Mouse (Mus musculus) myocyte (in vitro differentiated cells): ENCODE data around the gene Erbb2. TPM values are rescaled to one million over a fixed set of nuclear protein-coding genes. Genes with fewer than 3 reads are reported as not detected.

ENCODE experiments used
- H3K27me3 ChIP-seq: one replicate; pipeline ENCODE4 v1.6.1; 2011; ENCODE audit not compliant: control insufficient read depth, insufficient read depth, insufficient read length
- H3K36me3 ChIP-seq: one replicate; pipeline ENCODE4 v1.6.1; 2011; ENCODE audit not compliant: control insufficient read depth, insufficient read depth
- H3K4me2 ChIP-seq: one replicate; pipeline ENCODE4 v1.6.1; 2011; ENCODE audit warnings: low read depth, control low read depth
- H3K4me3 ChIP-seq: one replicate; pipeline ENCODE4 v1.5.1; 2011; ENCODE audit warnings: mild to moderate bottlenecking, control low read depth, moderate library complexity
- H3K79me2 ChIP-seq: one replicate; pipeline ENCODE4 v1.6.1; 2011; ENCODE audit not compliant: control insufficient read depth, insufficient read depth
- H3ac ChIP-seq: one replicate; pipeline ENCODE4 v1.6.1; 2011; ENCODE audit not compliant: control insufficient read depth, insufficient read length
- CEBPB ChIP-seq: IDR thresholded peaks from 2 replicates; pipeline ENCODE4 v1.6.1; 2011; ENCODE audit warnings: mild to moderate bottlenecking, moderate library complexity; ENCODE audit not compliant: poor library complexity, insufficient read depth, severe bottlenecking
- E2F4 ChIP-seq: IDR thresholded peaks from one replicate; pipeline ENCODE4 v1.6.1; 2011; ENCODE audit warnings: mild to moderate bottlenecking, control low read depth, moderate library complexity; ENCODE audit not compliant: insufficient read depth
- MAX ChIP-seq: IDR thresholded peaks from one replicate; pipeline ENCODE4 v1.6.1; 2011; ENCODE audit warnings: low read depth, mild to moderate bottlenecking, control low read depth
- MYOD1 ChIP-seq, 3 experiments: IDR thresholded peaks; one replicate each; pipeline ENCODE4 v1.6.1; 2011; ENCODE audit warnings: control low read depth in 2 of 3, low read depth in 2 of 3, mild to moderate bottlenecking in 2 of 3, moderate library complexity in 1 of 3; ENCODE audit not compliant: insufficient read length in 2 of 3, control insufficient read depth in 1 of 3
- MYOG ChIP-seq, 3 experiments: IDR thresholded peaks; one replicate each; pipeline ENCODE4 v1.6.1; 2011; ENCODE audit warnings: control low read depth in 2 of 3, low read depth in 2 of 3, mild to moderate bottlenecking in 2 of 3; ENCODE audit not compliant: insufficient read length in 2 of 3, control insufficient read depth in 1 of 3, insufficient read depth in 1 of 3
- POLR2A ChIP-seq: IDR thresholded peaks from one replicate; pipeline ENCODE4 v1.6.1; 2011; ENCODE audit warnings: low read depth, mild to moderate bottlenecking, control low read depth, moderate library complexity; ENCODE audit not compliant: insufficient read length
- POLR2AphosphoS2 ChIP-seq: IDR thresholded peaks from one replicate; pipeline ENCODE4 v1.6.1; 2011; ENCODE audit warnings: low read depth, control low read depth; ENCODE audit not compliant: insufficient read length
- REST ChIP-seq: IDR thresholded peaks from one replicate; pipeline ENCODE4 v1.6.1; 2011; ENCODE audit warnings: mild to moderate bottlenecking, control low read depth, moderate library complexity; ENCODE audit not compliant: insufficient read depth, insufficient read length
- SRF ChIP-seq: IDR thresholded peaks from one replicate; pipeline ENCODE4 v1.6.1; 2011; ENCODE audit warnings: low read depth; ENCODE audit not compliant: control insufficient read depth, insufficient read length
- TCF12 ChIP-seq: IDR thresholded peaks from one replicate; pipeline ENCODE4 v1.6.1; 2011; ENCODE audit warnings: mild to moderate bottlenecking, control low read depth; ENCODE audit not compliant: poor library complexity, insufficient read depth, severe bottlenecking
- TCF3 ChIP-seq: IDR thresholded peaks from one replicate; pipeline ENCODE4 v1.6.1; 2011; ENCODE audit warnings: low read depth, control low read depth; ENCODE audit not compliant: insufficient read length
- USF1 ChIP-seq: IDR thresholded peaks from one replicate; pipeline ENCODE4 v1.6.1; 2011; ENCODE audit warnings: low read depth, mild to moderate bottlenecking, control low read depth, moderate library complexity
- polyA plus RNA-seq: library from polyadenylated mRNA; unstranded; fragments of >200 nt; fragmentation: generic; extraction: Trizol; gene quantifications from one replicate; pipeline ENCODE4 v1.2.1, GENCODE M21; 2012; ENCODE audit warnings: missing spikeins

The Erbb2 gene
- polyA plus RNA-seq, 1 experiment, result 33.5 TPM

DNA sequence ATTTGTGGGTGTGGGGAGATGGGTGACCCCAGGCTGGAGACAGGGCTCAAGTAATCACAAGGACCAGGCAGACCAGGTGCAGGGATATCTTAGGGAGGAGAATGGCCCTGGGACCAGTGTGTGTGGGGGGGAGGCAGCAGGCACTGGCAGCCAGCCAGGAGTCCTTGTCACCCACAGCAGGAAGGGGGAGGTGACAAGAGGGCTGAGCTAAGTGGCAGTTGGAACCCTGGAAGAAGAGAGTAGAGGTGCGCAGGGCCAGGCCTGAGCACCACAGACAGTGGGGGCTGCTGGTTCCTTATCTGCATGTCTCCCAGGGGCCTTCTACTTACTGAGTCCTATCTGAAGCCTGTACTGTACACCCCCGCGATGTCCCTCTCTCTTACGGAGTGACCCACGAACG lies 19.0 kb upstream of the Erbb2 start:
- Histone ChIP-seq H3ac (no peak overlapping the region), H3K4me3 (no peak overlapping the region), H3K27me3 (no peaks in the 10 kb centered on the region), H3K79me2 (no peaks in the 10 kb centered on the region), H3K4me2 (peak overlapping the region; percentile 2), H3K36me3 (no peaks in the 10 kb centered on the region)
- TF ChIP-seq E2F4 (no peak), TCF3 (no peak), POLR2AphosphoS2 (no peak), MAX (no peak), MYOG (IDR thresholded peaks at IDR 0.05; ENCODE audit: control insufficient read depth in 1 of 3, insufficient read depth in 1 of 3, insufficient read length in 2 of 3, low read depth in 2 of 3) (peak in 1 of 3 experiments; percentile 47), CEBPB (no peak), SRF (no peak), MYOD1 (IDR thresholded peaks at IDR 0.05; ENCODE audit: control insufficient read depth in 1 of 3, insufficient read length in 2 of 3, low read depth in 2 of 3) (peak in 1 of 3 experiments; percentile 73), USF1 (no peak), POLR2A (no peak), REST (no peak), TCF12 (no peak)

DNA sequence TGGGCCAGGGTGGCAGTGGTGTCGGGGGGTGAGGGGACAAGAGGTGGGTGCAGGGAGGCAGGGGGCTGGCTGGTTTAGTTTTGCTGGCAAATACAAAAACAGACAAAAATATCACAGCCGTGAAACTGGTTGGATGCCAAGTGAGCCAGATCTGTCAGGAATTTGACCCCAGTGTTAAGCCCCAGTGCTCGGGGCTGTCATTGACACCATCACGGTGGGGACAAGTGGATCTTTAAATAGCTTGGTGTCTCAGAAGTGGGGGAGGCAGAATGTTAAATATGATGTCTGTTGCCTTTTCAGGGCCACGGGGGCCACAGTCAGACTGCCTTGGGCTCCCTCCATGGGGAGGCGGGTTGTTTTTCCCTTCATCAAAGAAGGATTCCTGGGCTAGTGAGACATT lies 18.0 kb upstream of the Erbb2 start:
- H3ac ChIP-seq, result no peak overlapping the region
- H3K4me2 ChIP-seq, result peak overlapping the region; percentile 27
- H3K79me2 ChIP-seq, result no peaks in the 10 kb centered on the region
- H3K36me3 ChIP-seq, result no peaks in the 10 kb centered on the region
- no peak overlapping the region for H3K4me3 ChIP-seq
- TF ChIP-seq MYOG (IDR thresholded peaks at IDR 0.05; ENCODE audit: control insufficient read depth in 1 of 3, insufficient read depth in 1 of 3, insufficient read length in 2 of 3, low read depth in 2 of 3) (peak in 1 of 3 experiments; percentile 34), MYOD1 (IDR thresholded peaks at IDR 0.05; ENCODE audit: control insufficient read depth in 1 of 3, insufficient read length in 2 of 3, low read depth in 2 of 3) (no peak)
- H3K27me3 ChIP-seq, result no peaks in the 10 kb centered on the region

DNA sequence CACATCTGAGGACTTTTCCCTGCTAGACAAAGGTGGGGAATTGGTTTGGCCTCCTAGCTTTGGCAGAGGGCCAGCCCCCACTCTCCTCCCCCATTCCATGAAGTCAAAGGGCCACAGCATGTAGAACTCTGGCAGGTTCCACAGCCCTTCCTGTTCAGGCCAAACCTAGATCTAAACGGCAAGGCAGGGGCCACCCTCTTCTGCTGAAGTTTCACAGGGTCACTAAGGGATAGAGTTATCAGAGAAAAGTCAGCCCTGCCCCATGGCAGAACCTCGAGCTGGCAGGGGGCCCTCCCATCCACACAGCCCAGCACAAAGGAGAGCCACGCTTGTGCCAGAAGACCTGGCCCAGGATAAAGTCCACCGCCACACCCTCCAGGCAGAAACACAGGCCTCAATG lies 17.2 kb upstream of the Erbb2 start:
- Histone ChIP-seq H3K79me2 (no peaks in the 10 kb centered on the region), H3K4me3 (no peak overlapping the region), H3ac (no peak overlapping the region), H3K36me3 (no peaks in the 10 kb centered on the region), H3K27me3 (no peaks in the 10 kb centered on the region), H3K4me2 (peak overlapping the region; percentile 27)
- no peak for TF ChIP-seq E2F4
- TF ChIP-seq MYOG (IDR thresholded peaks at IDR 0.05; ENCODE audit: control insufficient read depth in 1 of 3, insufficient read depth in 1 of 3, insufficient read length in 2 of 3, low read depth in 2 of 3), result no peak
- no peak for TF ChIP-seq MAX
- TF ChIP-seq TCF12, result no peak
- no peak for TF ChIP-seq POLR2A
- no peak for TF ChIP-seq SRF

- Histone ChIP-seq H3K36me3 (no peaks in the 10 kb centered on the region), H3K4me3 (no peak overlapping the region), H3ac (no peak overlapping the region), H3K27me3 (no peaks in the 10 kb centered on the region), H3K4me2 (no peak overlapping the region), H3K79me2 (no peaks in the 10 kb centered on the region)
- no peak for TF ChIP-seq REST
- TF ChIP-seq USF1, result no peak
- no peak for TF ChIP-seq POLR2AphosphoS2
- TF ChIP-seq MYOG (IDR thresholded peaks at IDR 0.05; ENCODE audit: control insufficient read depth in 1 of 3, insufficient read depth in 1 of 3, insufficient read length in 2 of 3, low read depth in 2 of 3), result no peak
- TF ChIP-seq MAX, result no peak
- TF ChIP-seq E2F4, result no peak
- no peak for TF ChIP-seq POLR2A
- no peak for TF ChIP-seq CEBPB
- no peak for TF ChIP-seq TCF3
- TF ChIP-seq SRF, result no peak
- TF ChIP-seq MYOD1 (IDR thresholded peaks at IDR 0.05; ENCODE audit: control insufficient read depth in 1 of 3, insufficient read length in 2 of 3, low read depth in 2 of 3), result no peak
Measured at GRCm38 (mm10) chr11:98397946-98398345, 14.3 kb upstream of the Erbb2 start.

- Histone ChIP-seq H3ac (no peak within 1 kb of the TSS), H3K4me2 (peak within 1 kb of the TSS; percentile 94)
Measured at GRCm38 (mm10) chr11:98400161-98400726, 12.0 kb upstream of the Erbb2 start, which contains the start of gene Pgap3. TSS of gene Pgap3 (minus strand) at chr11:98400490.

More at GRCm38 (mm10) chr11:98400161-98400726, 12.0 kb upstream of the Erbb2 start, which contains the start of gene Pgap3:
- TF ChIP-seq SRF (no peak), POLR2A (peak; percentile 72), MAX (no peak), TCF12 (no peak), REST (no peak), E2F4 (peak; percentile 70), POLR2AphosphoS2 (peak; percentile 74)
- Histone ChIP-seq H3K4me3 (peak within 1 kb of the TSS; percentile 26), H3K27me3 (no peaks in the 10 kb centered on the region), H3K36me3 (no peaks in the 10 kb centered on the region), H3K79me2 (no peaks in the 10 kb centered on the region)
